Mouse (Mus musculus) ES-E14 (cell line): Measurements from ENCODE around the gene Lrrc29.

Source experiments
- CHD2 ChIP-seq: IDR thresholded peaks from 2 replicates; pipeline ENCODE4 v1.6.1; 2014; ENCODE audit warnings: mild to moderate bottlenecking, low read depth, low read length, inconsistent platforms
- HCFC1 ChIP-seq: IDR thresholded peaks from 2 replicates; pipeline ENCODE4 v1.6.1; 2012; ENCODE audit warnings: low read length, inconsistent platforms, borderline replicate concordance; ENCODE audit not compliant: insufficient read depth
- MAFK ChIP-seq: IDR thresholded peaks from 2 replicates; pipeline ENCODE4 v1.6.1; 2014; ENCODE audit warnings: mild to moderate bottlenecking, low read depth, low read length, inconsistent platforms; ENCODE audit not compliant: insufficient read depth

- TF ChIP-seq MAFK = no peak
- TF ChIP-seq HCFC1 = no peak
- no peak for TF ChIP-seq CHD2
These were observed 20.7 kb upstream of the Lrrc29 start for GRCm38 (mm10) chr8:105346611-105347427.
